Mouse (Mus musculus) stomach, postnatal 0 days (tissue): ENCODE measurements around the gene Slc17a3.

ENCODE experiments used
- CTCF ChIP-seq: IDR thresholded peaks from 2 replicates; pipeline ENCODE4 v1.5.1; 2016; ENCODE audit warnings: antibody characterized with exemption, low read depth, mild to moderate bottlenecking, moderate library complexity
- EP300 ChIP-seq: optimal IDR thresholded peaks from 2 replicates; pipeline ENCODE3; 2016; ENCODE audit warnings: antibody characterized with exemption

DNA sequence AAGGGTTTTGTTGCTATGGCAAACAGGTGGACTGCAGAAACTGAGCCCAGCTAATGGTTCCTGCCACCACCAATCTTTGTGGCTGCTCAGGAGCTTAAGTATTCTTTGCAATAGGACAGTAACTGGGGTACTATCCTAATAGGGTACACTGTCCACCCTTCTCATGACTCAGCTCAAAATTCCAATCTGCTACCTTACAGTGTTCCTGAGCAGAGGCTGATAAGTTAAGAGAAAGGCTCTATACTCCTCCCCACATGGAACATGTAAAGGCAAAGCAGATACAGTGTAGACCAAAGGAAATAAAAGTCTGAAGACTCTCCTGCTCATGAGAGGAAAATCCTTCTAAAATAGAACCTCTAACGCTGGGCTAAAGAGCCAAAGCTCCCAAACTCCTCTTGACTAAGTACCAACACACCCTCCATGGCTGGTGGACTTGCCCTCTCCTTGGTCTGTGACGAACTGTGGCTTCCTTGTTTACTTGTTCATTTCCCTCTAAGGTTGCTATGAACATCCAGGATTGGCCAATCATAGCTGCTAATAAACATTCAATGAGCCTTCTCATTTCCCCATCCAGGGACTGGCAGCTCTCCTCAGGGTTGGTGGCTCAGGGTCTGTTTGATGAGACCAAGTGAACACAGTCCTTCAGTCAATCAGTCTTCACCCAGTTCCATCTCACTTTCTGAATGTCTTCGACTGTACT is 47.9 kb downstream of the Slc17a3 start:
- no peak for TF ChIP-seq CTCF
- no peak for TF ChIP-seq EP300
